Mouse (Mus musculus): ENCODE results near the gene Poglut1.

GRCm38 (mm10) chr16:38476312-38477240 lies 73.5 kb downstream of the Poglut1 start:
- TF ChIP-seq TAL1 (IDR thresholded peaks at IDR 0.05; ENCODE audit: low read length) (no peak), GATA1 (IDR thresholded peaks at IDR 0.05; ENCODE audit: low read length) (no peak)
